Mouse (Mus musculus) thymus, postnatal 14 days (tissue): ENCODE measurements around the gene Slc25a21.

ENCODE experiments used
- DNase-seq: peaks from one replicate; pipeline ENCODE4 v3.0.0; 2021

The Slc25a21 gene

DNA sequence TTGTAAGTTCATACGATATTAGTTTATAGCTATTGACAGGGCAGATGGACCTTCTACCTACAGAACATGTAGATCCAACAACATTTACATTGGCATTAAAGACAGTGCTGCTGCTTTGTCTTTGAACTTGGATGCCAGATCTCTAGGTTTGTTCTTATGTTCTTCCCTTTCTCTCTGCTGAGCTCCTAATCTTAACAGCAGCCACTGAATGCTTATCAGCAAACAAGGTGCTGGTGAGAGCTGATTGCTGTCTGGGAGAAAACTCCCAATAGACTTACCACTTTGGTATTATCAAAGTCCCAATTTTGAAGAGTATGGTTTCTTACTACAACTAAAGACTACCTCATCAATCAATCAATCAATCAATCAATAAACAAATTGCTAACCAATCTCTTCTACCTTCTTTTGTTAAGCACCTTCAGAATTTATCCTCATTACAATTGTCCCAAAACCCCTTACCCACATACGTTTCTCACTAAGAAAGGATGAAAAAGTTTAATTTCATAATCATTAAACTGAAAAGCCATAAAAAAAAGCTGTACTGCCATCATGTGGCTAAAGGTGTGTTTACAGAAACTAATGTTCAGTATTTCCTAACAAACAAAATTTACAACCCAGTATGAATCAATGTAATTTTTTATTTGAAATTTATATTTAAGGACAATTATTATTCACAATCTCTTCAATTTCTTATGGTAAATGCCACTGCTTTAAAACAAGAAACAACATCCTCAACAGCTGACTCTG, 12.7 kb downstream of the Slc25a21 start:
- DNase-seq = no peak

DNA sequence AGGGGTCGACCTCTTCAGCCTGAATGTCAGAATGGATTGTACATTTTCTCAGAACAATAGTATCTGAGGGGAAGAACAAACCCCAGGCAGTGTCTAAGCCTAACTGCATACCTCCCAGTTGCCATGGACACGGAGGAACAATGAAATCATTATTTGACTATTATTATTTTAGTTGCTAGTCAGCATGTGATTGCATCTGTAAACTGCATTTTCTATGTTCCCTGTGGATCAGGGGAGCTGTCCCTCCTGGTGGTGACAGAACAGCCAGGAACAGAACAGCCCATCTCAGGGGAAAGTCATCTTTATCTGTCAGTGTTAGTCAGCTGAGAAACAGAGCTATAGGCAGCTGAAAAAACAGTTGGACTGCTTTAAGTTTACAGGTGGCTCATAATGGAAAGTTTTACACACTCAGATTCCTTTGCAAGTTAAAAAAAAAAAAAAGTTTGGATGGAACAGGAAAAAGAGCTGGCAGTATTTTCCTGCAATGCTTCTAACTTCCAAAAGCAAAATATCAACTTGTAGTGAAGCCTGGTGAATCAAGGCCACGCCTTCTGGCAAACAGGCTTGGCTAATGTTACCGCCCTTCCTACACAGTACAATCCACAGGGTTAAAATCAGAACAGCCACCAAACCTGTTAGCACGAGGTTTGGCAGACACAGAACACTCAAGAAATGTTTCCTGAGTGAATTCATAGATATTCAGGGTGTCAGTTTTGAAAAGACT, 17.6 kb downstream of the Slc25a21 start:
- DNase-seq = no peak

DNA sequence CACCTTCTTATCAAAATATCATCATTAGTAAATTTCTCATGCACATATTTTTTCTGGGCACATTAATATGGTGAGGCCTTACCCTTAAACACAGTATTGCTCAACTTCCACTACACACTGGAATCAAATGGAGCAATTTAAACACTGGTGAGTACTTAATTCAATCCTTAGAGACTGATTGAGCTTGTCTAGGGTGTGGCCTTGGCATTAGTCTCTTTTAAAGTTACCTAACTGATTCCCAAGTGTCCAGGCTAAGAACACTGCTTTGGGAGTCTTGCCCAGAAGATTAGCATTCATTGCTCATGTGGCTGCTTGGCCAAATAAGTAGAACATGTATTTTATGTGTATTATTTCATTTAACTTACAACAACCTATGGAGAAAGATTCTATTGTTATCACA, 18.5 kb downstream of the Slc25a21 start:
- DNase-seq = no peak

GRCm38 (mm10) chr12:57163294-57163693, 34.0 kb downstream of the Slc25a21 start:
- no peak for DNase-seq

DNA sequence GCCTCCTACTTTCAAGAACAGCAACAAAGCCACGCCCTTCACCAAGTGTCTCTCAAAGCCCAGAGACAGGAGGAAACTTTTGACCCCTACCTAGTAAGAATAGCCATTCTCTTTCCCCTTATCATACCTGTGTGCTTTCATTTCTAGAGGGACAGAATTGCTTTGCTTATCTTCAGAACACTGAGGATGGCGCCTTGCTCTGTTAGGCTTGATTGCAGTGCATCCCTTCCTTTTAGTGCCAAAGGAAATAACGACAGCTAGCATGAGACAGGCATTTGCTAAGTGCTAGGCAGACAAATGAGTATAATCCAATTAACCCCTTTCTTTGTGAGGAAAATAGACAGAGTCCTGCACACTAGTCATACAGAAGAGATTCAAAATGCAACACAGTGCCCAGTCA, 34.4 kb downstream of the Slc25a21 start:
- DNase-seq = no peak

DNA sequence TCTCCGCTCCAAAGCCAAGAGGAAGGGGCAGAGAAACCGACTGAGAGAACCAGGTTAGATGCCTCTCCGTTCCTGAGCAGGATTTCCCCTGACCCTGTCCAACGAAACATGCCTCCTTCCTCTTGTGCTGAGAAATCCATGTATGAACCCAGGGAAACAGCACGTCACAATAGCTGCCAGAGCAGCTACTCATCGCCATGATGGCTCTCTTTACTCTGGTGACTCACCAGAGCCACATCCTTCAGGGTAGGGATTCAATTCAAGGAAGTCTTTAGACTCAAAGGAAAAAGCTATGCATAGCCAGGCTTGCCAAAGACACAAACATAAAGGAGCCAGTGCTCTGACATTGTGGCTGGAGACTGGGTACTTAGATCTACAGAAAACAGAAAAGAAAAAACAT, 37.4 kb downstream of the Slc25a21 start:
- no peak for DNase-seq

GRCm38 (mm10) chr12:57158266-57158665, 39.0 kb downstream of the Slc25a21 start:
- DNase-seq = no peak

DNA sequence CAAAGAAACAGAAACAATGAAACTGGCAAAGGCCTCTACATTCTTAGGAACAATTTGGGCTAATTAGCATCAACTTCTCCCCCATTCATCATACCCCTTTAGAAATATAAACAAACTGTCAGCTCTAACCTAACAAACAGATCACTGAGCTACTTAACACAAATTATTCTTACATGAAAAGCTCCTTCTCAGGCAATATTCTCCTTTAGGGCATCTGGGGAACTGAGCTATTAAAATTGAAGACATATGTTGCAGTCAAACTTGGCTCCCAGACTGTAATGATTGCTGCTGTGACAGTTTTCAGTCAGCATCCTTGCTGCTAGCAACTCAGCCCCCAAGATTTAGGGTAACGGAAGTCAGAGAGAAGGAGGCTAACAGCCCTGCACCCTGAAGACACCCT, 58.3 kb downstream of the Slc25a21 start:
- no peak for DNase-seq

GRCm38 (mm10) chr12:57137809-57138208, 59.5 kb downstream of the Slc25a21 start:
- no peak for DNase-seq

DNA sequence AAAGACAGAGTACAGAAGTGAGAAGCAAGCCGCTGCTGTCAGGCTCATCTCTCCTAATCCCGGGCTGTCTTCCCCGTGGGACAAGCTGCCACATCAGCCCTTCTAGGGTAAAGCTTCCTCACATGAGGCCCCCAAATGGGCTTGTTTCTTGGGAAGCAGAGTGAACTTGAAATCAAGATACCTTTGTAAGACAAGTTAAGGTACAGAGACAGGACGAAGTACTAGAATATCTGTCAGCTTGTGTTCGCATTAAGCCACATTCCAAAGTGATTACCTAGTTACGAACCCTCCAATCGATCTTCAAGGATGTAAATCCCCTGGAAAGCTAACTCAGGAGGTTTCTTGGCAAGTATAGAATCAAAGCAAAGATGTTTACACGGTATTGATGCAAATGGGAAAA, 78.7 kb downstream of the Slc25a21 start:
- DNase-seq = no peak

DNA sequence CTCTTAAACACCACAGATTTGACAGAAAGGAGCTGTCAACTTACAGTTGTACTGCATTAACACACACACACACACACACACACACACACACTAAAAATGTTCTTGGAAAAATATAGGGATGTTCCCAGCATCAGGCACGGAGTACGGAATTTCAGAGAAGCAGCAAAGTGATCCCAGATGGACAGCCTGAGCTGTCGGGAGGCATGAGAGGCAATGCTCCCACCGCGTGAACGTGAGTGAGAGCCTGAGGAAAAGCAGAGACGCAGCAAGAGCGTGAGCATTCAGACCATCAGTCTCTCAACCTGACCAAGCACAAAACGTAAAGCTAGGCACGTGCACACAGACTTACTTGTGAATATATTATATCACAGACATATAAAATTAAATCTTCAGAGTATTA, 81.8 kb downstream of the Slc25a21 start:
- DNase-seq = no peak

GRCm38 (mm10) chr12:57109363-57109762, 87.9 kb downstream of the Slc25a21 start:
- DNase-seq = no peak

DNA sequence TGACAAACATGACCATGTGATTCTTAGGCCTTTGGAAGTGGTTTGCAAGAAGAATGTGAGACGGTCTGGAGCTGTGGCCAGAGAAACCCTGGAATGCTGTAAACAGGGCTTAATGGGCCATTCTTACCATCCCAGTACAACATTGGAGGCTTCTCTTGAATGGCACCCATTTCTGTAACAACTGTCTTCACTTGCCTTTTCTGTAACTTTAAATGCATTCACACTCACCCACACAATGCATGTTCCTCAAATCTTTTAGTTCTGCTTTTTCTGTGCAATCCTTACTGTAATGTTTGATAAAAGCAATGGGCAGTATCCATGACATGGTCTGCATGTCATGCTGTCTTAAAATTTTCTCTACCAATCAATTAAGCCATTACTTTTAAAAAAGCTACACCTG, 95.0 kb downstream of the Slc25a21 start:
- DNase-seq = no peak

DNA sequence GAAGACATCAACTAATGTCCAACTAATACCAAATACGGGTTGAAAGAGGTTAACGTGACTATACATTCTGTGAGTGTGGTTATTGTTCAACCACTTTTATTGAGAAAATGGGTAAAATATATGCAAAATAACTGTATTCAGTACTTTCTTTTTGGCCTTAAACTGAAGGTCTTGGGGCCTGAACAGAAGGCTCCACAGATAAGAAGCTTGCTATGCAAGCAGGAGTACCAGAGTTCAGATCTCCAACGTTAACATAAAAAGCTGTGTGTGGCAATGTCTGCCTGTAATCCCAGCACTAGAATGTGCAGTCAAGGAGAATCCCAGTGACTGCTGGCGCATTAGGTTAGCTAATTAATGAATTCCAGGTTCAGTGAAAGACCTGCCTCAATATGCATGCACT, 96.7 kb downstream of the Slc25a21 start:
- DNase-seq = no peak

GRCm38 (mm10) chr12:57099066-57099465, 98.2 kb downstream of the Slc25a21 start:
- no peak for DNase-seq

GRCm38 (mm10) chr12:57098371-57098770, 98.9 kb downstream of the Slc25a21 start:
- no peak for DNase-seq

DNA sequence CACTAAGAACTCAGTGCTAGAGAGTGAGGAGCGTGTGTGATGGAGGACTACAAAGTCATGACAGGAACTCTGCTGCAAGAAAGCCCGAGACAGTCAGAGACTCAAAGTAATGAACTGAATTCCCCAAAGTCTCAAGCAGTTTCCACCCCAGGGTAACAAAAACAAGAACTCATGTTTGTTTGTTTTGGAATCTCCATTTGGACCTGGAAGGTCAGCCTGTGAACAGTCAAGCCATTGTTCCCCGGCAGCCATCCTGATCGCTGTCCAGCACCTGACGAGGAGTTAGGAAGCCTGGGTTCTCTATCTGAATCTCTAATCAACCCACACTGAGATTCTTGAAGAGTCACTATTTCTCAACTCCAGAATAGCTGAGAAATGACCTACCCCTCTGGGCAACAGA, 104.2 kb downstream of the Slc25a21 start:
- no peak for DNase-seq

GRCm38 (mm10) chr12:57084519-57084918, 112.8 kb downstream of the Slc25a21 start:
- DNase-seq = no peak

DNA sequence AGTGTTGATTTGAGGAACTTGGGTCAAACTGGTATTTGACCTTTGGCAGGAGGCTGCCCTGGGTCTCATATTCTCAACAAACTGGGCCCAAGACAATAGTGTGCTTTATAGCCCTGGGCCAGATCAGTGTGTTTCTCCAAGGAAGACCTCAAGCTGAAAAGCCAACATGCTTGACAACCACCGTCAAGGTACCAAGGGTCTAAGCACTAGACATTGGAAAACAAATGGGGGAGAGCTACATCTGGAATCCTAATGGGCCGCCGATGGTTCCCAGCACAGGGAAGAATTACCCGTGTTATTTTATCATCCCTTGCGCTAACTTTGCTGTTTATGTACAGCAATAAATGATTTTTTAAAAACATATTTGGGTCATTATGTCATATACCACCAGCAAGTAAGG, 113.7 kb downstream of the Slc25a21 start:
- no peak for DNase-seq

GRCm38 (mm10) chr12:57076606-57077005, 120.7 kb downstream of the Slc25a21 start:
- DNase-seq = no peak

DNA sequence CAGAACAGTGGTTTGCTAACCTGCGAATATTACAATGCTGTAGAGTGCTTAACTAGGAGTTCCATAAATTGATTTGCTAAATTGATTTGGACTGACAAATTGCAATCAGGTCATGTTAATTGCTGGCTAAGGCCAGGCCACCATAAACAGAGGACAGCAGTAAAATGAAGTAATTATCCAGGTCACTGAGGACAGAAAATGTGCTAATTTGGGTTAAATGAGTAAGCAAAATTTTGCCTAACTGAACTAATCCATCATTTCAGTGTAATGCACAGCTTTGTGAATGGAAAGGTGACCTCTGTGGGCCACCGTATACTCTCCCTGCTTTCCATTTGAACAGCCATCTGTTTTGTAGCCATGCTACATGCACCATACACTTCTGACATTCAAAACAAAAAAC, 124.7 kb downstream of the Slc25a21 start:
- no peak for DNase-seq

- no peak for DNase-seq
These were observed 128.7 kb downstream of the Slc25a21 start for GRCm38 (mm10) chr12:57068607-57069006.

- no peak for DNase-seq
These were observed 177.5 kb downstream of the Slc25a21 start for GRCm38 (mm10) chr12:57019737-57020136.

DNA sequence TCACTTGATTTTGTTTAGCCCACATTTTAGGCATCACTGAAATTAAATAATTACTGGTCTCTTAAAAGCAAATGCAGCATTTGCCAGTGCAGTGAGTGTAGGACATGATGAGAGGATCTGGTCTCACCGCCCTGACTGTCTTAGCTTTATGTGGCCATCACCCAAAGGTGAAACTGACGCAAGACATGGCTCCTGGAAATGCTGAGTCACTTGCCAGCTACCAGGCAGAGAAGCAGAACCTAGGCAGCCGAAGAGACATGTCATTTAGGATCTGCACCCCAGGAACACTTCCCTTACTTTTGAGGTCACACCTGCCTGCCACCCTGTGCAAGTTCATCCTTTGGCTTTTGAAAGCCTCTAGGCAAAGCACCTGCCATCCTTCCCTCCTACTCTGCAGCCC, 180.4 kb downstream of the Slc25a21 start:
- DNase-seq = no peak

GRCm38 (mm10) chr12:57016324-57016723, 180.9 kb downstream of the Slc25a21 start:
- no peak for DNase-seq
